ENCODE assay signal across 32 mouse cellular contexts in the genomic region with DNA sequence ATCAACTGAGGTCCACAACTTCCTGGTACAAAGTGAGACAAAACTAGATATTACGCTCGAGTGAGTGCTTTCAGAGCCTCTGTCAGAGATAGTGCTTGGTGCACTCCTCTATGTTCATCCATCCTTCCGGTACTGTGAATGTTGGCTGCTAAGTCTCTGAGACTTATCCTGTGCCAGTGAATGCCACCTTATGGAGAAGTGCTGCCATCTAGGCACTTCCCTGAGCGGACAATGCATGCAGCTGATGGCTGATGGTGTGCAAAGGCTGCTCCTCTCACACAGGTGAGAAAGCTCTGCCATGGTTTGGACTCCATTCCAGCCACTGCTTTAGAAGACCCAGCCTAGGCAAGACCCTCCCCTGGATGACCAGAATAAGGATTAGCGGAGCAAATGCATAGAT. TPM values are rescaled to one million over a fixed set of nuclear protein-coding genes. Genes with fewer than 3 reads are reported as not detected.
DNase-seq lines count a peak whose midpoint lies in the region; ATAC-seq and TF ChIP-seq lines count a peak whose summit lies in the region.
"Had no signal": no experiment of that assay in that cellular context is flagged by ENCODE, and none has a peak within 500 bp of the region (broad histone marks: within the 10 kb centered on the region; RNA-seq: fewer than 3 reads in every experiment).

No protein-coding gene starts in this region.

- no peak for TF ChIP-seq POLR2A in cortical plate, adult 2 months (IDR thresholded peaks at IDR 0.05; ENCODE audit: extremely low read depth, insufficient read depth, low read length)

- H3K4me1 ChIP-seq in forebrain, postnatal 0 days (ENCODE audit: insufficient read depth) = no peaks in the 10 kb centered on the region
- H3K4me1 ChIP-seq in forebrain, embryonic 16.5 days (replicated peaks; ENCODE audit: control insufficient read depth, insufficient read depth, low read length) = no peaks in the 10 kb centered on the region
- H3K4me1 ChIP-seq in intestine, postnatal 0 days (replicated peaks; ENCODE audit: control insufficient read depth, insufficient read depth, low read length) = no peaks in the 10 kb centered on the region
- no peaks in the 10 kb centered on the region for H3K4me1 ChIP-seq in intestine, embryonic 16.5 days (ENCODE audit: control insufficient read depth, insufficient read depth, low read length)
- no peaks in the 10 kb centered on the region for H3K4me1 ChIP-seq in midbrain, postnatal 0 days (ENCODE audit: insufficient read depth, low read length)
- H3K4me1 ChIP-seq in midbrain, embryonic 14.5 days (ENCODE audit: control insufficient read depth, insufficient read depth, low read length) = no peaks in the 10 kb centered on the region
- H3K4me1 ChIP-seq in cortical plate, adult 2 months (ENCODE audit: control insufficient read depth, insufficient read depth, low read length) = no peaks in the 10 kb centered on the region
- H3K4me1 ChIP-seq: embryonic facial prominence, embryonic 15.5 days; hindbrain, embryonic 10.5 days; limb, embryonic 10.5 days; liver, embryonic 15.5 days; lung, embryonic 15.5 days; megakaryocyte, embryonic 14.5 days; midbrain, embryonic 13.5 days; neural tube, embryonic 13.5 days had no signal

- no peaks in the 10 kb centered on the region for H3K36me3 ChIP-seq in forebrain, postnatal 0 days (ENCODE audit: insufficient read depth)
- no peaks in the 10 kb centered on the region for H3K36me3 ChIP-seq in forebrain, embryonic 16.5 days (ENCODE audit: control insufficient read depth, insufficient read depth)
- no peaks in the 10 kb centered on the region for H3K36me3 ChIP-seq in intestine, postnatal 0 days (ENCODE audit: control insufficient read depth, insufficient read depth)
- H3K36me3 ChIP-seq in intestine, embryonic 16.5 days (ENCODE audit: control insufficient read depth, insufficient read depth, low read length) = no peaks in the 10 kb centered on the region
- no peaks in the 10 kb centered on the region for H3K36me3 ChIP-seq in midbrain, postnatal 0 days (ENCODE audit: insufficient read depth, low read length)
- no peaks in the 10 kb centered on the region for H3K36me3 ChIP-seq in midbrain, embryonic 14.5 days (ENCODE audit: control insufficient read depth, insufficient read depth, low read length)
- H3K36me3 ChIP-seq: embryonic facial prominence, embryonic 15.5 days; heart, embryonic 10.5 days; hindbrain, embryonic 10.5 days; limb, embryonic 10.5 days; liver, embryonic 15.5 days; lung, embryonic 15.5 days; midbrain, embryonic 13.5 days; neural tube, embryonic 13.5 days had no signal

- TF ChIP-seq CTCF in forebrain, postnatal 0 days (IDR thresholded peaks at IDR 0.05; ENCODE audit: low read depth) = peak; percentile 30
- peak; percentile 21; the same call in 1 of the 2 replicates for TF ChIP-seq CTCF in intestine, postnatal 0 days (IDR thresholded peaks at IDR 0.05; ENCODE audit: low read depth)
- peak; percentile 23; the same call in 1 of the 2 replicates for TF ChIP-seq CTCF in midbrain, postnatal 0 days (IDR thresholded peaks at IDR 0.05)
- peak; percentile 52 for TF ChIP-seq CTCF in cortical plate, adult 2 months (IDR thresholded peaks at IDR 0.05; ENCODE audit: extremely low read depth, insufficient read depth, low read length)

- no peak for ATAC-seq in forebrain, postnatal 0 days
- no peak for ATAC-seq in forebrain, embryonic 16.5 days
- ATAC-seq in intestine, postnatal 0 days = no peak
- ATAC-seq in intestine, embryonic 16.5 days = no peak
- no peak for ATAC-seq in midbrain, postnatal 0 days (ENCODE audit: low FRiP score)
- ATAC-seq in midbrain, embryonic 14.5 days (ENCODE audit: low FRiP score, low TSS enrichment) = no peak
- ATAC-seq: CD4-positive, CD25-positive, alpha-beta regulatory T cell, adult 4 months; forebrain, embryonic 14.5 days; midbrain, embryonic 13.5 days had no signal

- H3K4me3 ChIP-seq in forebrain, postnatal 0 days (ENCODE audit: low read depth, low read length) = no peak overlapping the region
- no peak overlapping the region for H3K4me3 ChIP-seq in forebrain, embryonic 16.5 days (replicated peaks; ENCODE audit: low read length)
- H3K4me3 ChIP-seq in intestine, postnatal 0 days (ENCODE audit: low read depth, low read length) = no peak overlapping the region
- H3K4me3 ChIP-seq in intestine, embryonic 16.5 days (ENCODE audit: low read length) = no peak overlapping the region
- H3K4me3 ChIP-seq in midbrain, postnatal 0 days (ENCODE audit: low read depth, low read length) = no peak overlapping the region
- no peak overlapping the region for H3K4me3 ChIP-seq in midbrain, embryonic 14.5 days (replicated peaks; ENCODE audit: low read depth, low read length)
- H3K4me3 ChIP-seq in cortical plate, adult 2 months (ENCODE audit: insufficient read depth, low read length) = no peak overlapping the region
- H3K4me3 ChIP-seq: embryonic facial prominence, embryonic 15.5 days; heart, embryonic 10.5 days; hindbrain, embryonic 10.5 days; limb, embryonic 10.5 days; liver, embryonic 15.5 days; lung, embryonic 15.5 days; megakaryocyte, embryonic 14.5 days; midbrain, embryonic 13.5 days; myocyte; neural tube, embryonic 13.5 days had no signal

- no peaks in the 10 kb centered on the region for H3K9me3 ChIP-seq in forebrain, postnatal 0 days (ENCODE audit: low read length)
- H3K9me3 ChIP-seq in forebrain, embryonic 16.5 days (ENCODE audit: control insufficient read depth, low read length) = no peaks in the 10 kb centered on the region
- H3K9me3 ChIP-seq in intestine, postnatal 0 days (ENCODE audit: control insufficient read depth) = no peaks in the 10 kb centered on the region
- H3K9me3 ChIP-seq in intestine, embryonic 16.5 days (ENCODE audit: control insufficient read depth, low read length) = no peaks in the 10 kb centered on the region
- no peaks in the 10 kb centered on the region for H3K9me3 ChIP-seq in midbrain, postnatal 0 days (ENCODE audit: low read length)
- no peaks in the 10 kb centered on the region for H3K9me3 ChIP-seq in midbrain, embryonic 14.5 days (ENCODE audit: control insufficient read depth, low read length)
- H3K9me3 ChIP-seq: embryonic facial prominence, embryonic 15.5 days; heart, embryonic 10.5 days; hindbrain, embryonic 10.5 days; limb, embryonic 10.5 days; liver, embryonic 15.5 days; lung, embryonic 15.5 days; megakaryocyte, embryonic 14.5 days; midbrain, embryonic 13.5 days; neural tube, embryonic 13.5 days had no signal

- 75% methylated on average over 5 of the region's 5 CpGs for WGBS in forebrain, postnatal 0 days
- 69% methylated on average over 5 of the region's 5 CpGs for WGBS in forebrain, embryonic 16.5 days
- 71% methylated on average over 5 of the region's 5 CpGs for WGBS in intestine, postnatal 0 days
- WGBS in intestine, embryonic 16.5 days = 76% methylated on average over 5 of the region's 5 CpGs
- 79% methylated on average over 5 of the region's 5 CpGs for WGBS in midbrain, postnatal 0 days
- 79% methylated on average over 5 of the region's 5 CpGs for WGBS in midbrain, embryonic 14.5 days

- no peak overlapping the region for H3K4me2 ChIP-seq in forebrain, postnatal 0 days (ENCODE audit: low read depth)
- no peak overlapping the region for H3K4me2 ChIP-seq in forebrain, embryonic 16.5 days (ENCODE audit: low read length)
- no peak overlapping the region for H3K4me2 ChIP-seq in intestine, postnatal 0 days (replicated peaks; ENCODE audit: low read depth)
- no peak overlapping the region for H3K4me2 ChIP-seq in intestine, embryonic 16.5 days (ENCODE audit: low read depth, low read length)
- no peak overlapping the region for H3K4me2 ChIP-seq in midbrain, postnatal 0 days (ENCODE audit: low read depth, low read length, poor library complexity, severe bottlenecking)
- H3K4me2 ChIP-seq in midbrain, embryonic 14.5 days (ENCODE audit: low read length) = no peak overlapping the region
- H3K4me2 ChIP-seq: embryonic facial prominence, embryonic 15.5 days; liver, embryonic 15.5 days; lung, embryonic 15.5 days; midbrain, embryonic 13.5 days; neural tube, embryonic 13.5 days had no signal

- no peak for DNase-seq in forebrain, postnatal 0 days
- no peak for DNase-seq in midbrain, postnatal 0 days (ENCODE audit: low spot score)
- DNase-seq in midbrain, embryonic 14.5 days = no peak
- DNase-seq: cerebellum, adult 18-20 months; kidney, adult 18-20 months; kidney, postnatal 4 days; layer of hippocampus, adult 9-11 months; liver; lung, postnatal 36 days; thymus, postnatal 14 days had no signal

- no peaks in the 10 kb centered on the region for H3K27me3 ChIP-seq in forebrain, postnatal 0 days (ENCODE audit: insufficient read depth, low read length)
- no peaks in the 10 kb centered on the region for H3K27me3 ChIP-seq in forebrain, embryonic 16.5 days (replicated peaks; ENCODE audit: control insufficient read depth, insufficient read depth, low read length)
- H3K27me3 ChIP-seq in intestine, postnatal 0 days (replicated peaks; ENCODE audit: control insufficient read depth, insufficient read depth, low read length) = no peaks in the 10 kb centered on the region
- no peaks in the 10 kb centered on the region for H3K27me3 ChIP-seq in intestine, embryonic 16.5 days (replicated peaks; ENCODE audit: control insufficient read depth, insufficient read depth, low read length)
- no peaks in the 10 kb centered on the region for H3K27me3 ChIP-seq in midbrain, postnatal 0 days (ENCODE audit: insufficient read depth, low read length)
- no peaks in the 10 kb centered on the region for H3K27me3 ChIP-seq in midbrain, embryonic 14.5 days (ENCODE audit: control insufficient read depth, insufficient read depth, low read length)
- H3K27me3 ChIP-seq: embryonic facial prominence, embryonic 15.5 days; liver, embryonic 15.5 days; lung, embryonic 15.5 days; midbrain, embryonic 13.5 days; neural tube, embryonic 13.5 days had no signal

- H3K27ac ChIP-seq in forebrain, postnatal 0 days (ENCODE audit: low read depth, low read length) = no peak overlapping the region
- H3K27ac ChIP-seq in forebrain, embryonic 16.5 days (ENCODE audit: low read length) = no peak overlapping the region
- H3K27ac ChIP-seq in intestine, postnatal 0 days (ENCODE audit: low read depth, low read length) = no peak overlapping the region
- no peak overlapping the region for H3K27ac ChIP-seq in intestine, embryonic 16.5 days (ENCODE audit: low read length)
- no peak overlapping the region for H3K27ac ChIP-seq in midbrain, postnatal 0 days (ENCODE audit: low read depth, low read length)
- H3K27ac ChIP-seq in midbrain, embryonic 14.5 days (replicated peaks; ENCODE audit: low read depth, low read length) = no peak overlapping the region
- H3K27ac ChIP-seq in cortical plate, adult 2 months (ENCODE audit: insufficient read depth, low read length) = no peak overlapping the region
- H3K27ac ChIP-seq: embryonic facial prominence, embryonic 15.5 days; heart, embryonic 10.5 days; hindbrain, embryonic 10.5 days; limb, embryonic 10.5 days; liver, embryonic 15.5 days; lung, embryonic 15.5 days; midbrain, embryonic 13.5 days; neural tube, embryonic 13.5 days had no signal

- no peak overlapping the region for H3K9ac ChIP-seq in forebrain, postnatal 0 days
- H3K9ac ChIP-seq in forebrain, embryonic 16.5 days (replicated peaks; ENCODE audit: low read depth, low read length) = no peak overlapping the region
- H3K9ac ChIP-seq in intestine, postnatal 0 days (ENCODE audit: low read depth, low read length) = no peak overlapping the region
- no peak overlapping the region for H3K9ac ChIP-seq in intestine, embryonic 16.5 days (ENCODE audit: low read depth, low read length)
- H3K9ac ChIP-seq in midbrain, postnatal 0 days (replicated peaks; ENCODE audit: low read length, poor library complexity, severe bottlenecking) = no peak overlapping the region
- no peak overlapping the region for H3K9ac ChIP-seq in midbrain, embryonic 14.5 days (replicated peaks; ENCODE audit: low read length)
- H3K9ac ChIP-seq: embryonic facial prominence, embryonic 15.5 days; liver, embryonic 15.5 days; lung, embryonic 15.5 days; midbrain, embryonic 13.5 days; neural tube, embryonic 13.5 days had no signal

RNA-seq across cellular contexts. Expression of a gene that starts 10.1 kb away (rescaled TPM):
- total RNA-seq in forebrain, postnatal 0 days (2014; rRNA removed) = 2.0 and 4.1 TPM in 2 replicates
- polyA plus RNA-seq in forebrain, postnatal 0 days (2015; fragmentation: Nextera tagmentation; extraction: Ambion mirVana) = 0.13 TPM in 1 of 2 replicates, not detected in the other
- not detected in 2 replicates for polyA plus RNA-seq in forebrain, embryonic 16.5 days (2015; fragmentation: Nextera tagmentation; extraction: Ambion mirVana)
- polyA plus RNA-seq in intestine, postnatal 0 days (2015; fragmentation: Nextera tagmentation; extraction: Ambion mirVana) = not detected in 2 replicates
- 0.12 TPM in 1 of 2 replicates, not detected in the other for polyA plus RNA-seq in intestine, embryonic 16.5 days (2015; fragmentation: Nextera tagmentation; extraction: Ambion mirVana)
- total RNA-seq in midbrain, postnatal 0 days (2014; rRNA removed) = not detected in 2 replicates
- polyA plus RNA-seq in midbrain, postnatal 0 days (2015; fragmentation: Nextera tagmentation; extraction: Ambion mirVana) = 0.23 TPM in 1 of 2 replicates, not detected in the other
- not detected in 2 replicates for polyA plus RNA-seq in midbrain, embryonic 14.5 days (2014; fragmentation: Nextera tagmentation; extraction: Ambion mirVana)
- 0.13 and 0.15 TPM in 2 replicates for polyA plus RNA-seq in cortical plate, adult 2 months (2012; rRNA removed)
- polyA plus RNA-seq: CD4-positive, CD25-positive, alpha-beta regulatory T cell, adult 4 months; forebrain, embryonic 14.5 days; heart, embryonic 10.5 days; hindbrain, embryonic 10.5 days; limb, embryonic 10.5 days; midbrain, embryonic 13.5 days; neural tube, embryonic 13.5 days; spleen, adult 2 months had no signal

RNA-seq across cellular contexts. Expression of a gene that starts 33.6 kb away (rescaled TPM):
- total RNA-seq in forebrain, postnatal 0 days (2014; rRNA removed) = not detected in 2 replicates
- polyA plus RNA-seq in forebrain, postnatal 0 days (2015; fragmentation: Nextera tagmentation; extraction: Ambion mirVana) = not detected in 2 replicates
- polyA plus RNA-seq in forebrain, embryonic 16.5 days (2015; fragmentation: Nextera tagmentation; extraction: Ambion mirVana) = not detected in 2 replicates
- polyA plus RNA-seq in intestine, postnatal 0 days (2015; fragmentation: Nextera tagmentation; extraction: Ambion mirVana) = 0.23 TPM in 1 of 2 replicates, not detected in the other
- 0.11 and 0.26 TPM in 2 replicates for polyA plus RNA-seq in intestine, embryonic 16.5 days (2015; fragmentation: Nextera tagmentation; extraction: Ambion mirVana)
- not detected in 2 replicates for total RNA-seq in midbrain, postnatal 0 days (2014; rRNA removed)
- polyA plus RNA-seq in midbrain, postnatal 0 days (2015; fragmentation: Nextera tagmentation; extraction: Ambion mirVana) = not detected in 2 replicates
- not detected in 2 replicates for polyA plus RNA-seq in midbrain, embryonic 14.5 days (2014; fragmentation: Nextera tagmentation; extraction: Ambion mirVana)
- 0.08 TPM in 2 replicates for polyA plus RNA-seq in cortical plate, adult 2 months (2012; rRNA removed)
- total RNA-seq: adrenal gland, adult 18-20 months; adrenal gland, postnatal 4 days; gastrocnemius, postnatal 4 days had no signal
- polyA plus RNA-seq: CD4-positive, CD25-positive, alpha-beta regulatory T cell, adult 4 months; embryonic facial prominence, embryonic 15.5 days; forebrain, embryonic 14.5 days; heart, embryonic 10.5 days; heart, embryonic 16.5 days; hindbrain, embryonic 10.5 days; kidney, embryonic 16.5 days; limb, embryonic 10.5 days; liver, embryonic 15.5 days; lung, embryonic 15.5 days; midbrain, embryonic 13.5 days; myocyte; neural tube, embryonic 13.5 days; spleen, adult 2 months had no signal

RNA-seq across cellular contexts. Expression of a gene that starts 37.1 kb away (rescaled TPM):
- total RNA-seq in forebrain, postnatal 0 days (2014; rRNA removed) = 0.05 and 0.08 TPM in 2 replicates
- 0.04 and 0.07 TPM in 2 replicates for polyA plus RNA-seq in forebrain, postnatal 0 days (2015; fragmentation: Nextera tagmentation; extraction: Ambion mirVana)
- 0.05 TPM in 1 of 2 replicates, not detected in the other for polyA plus RNA-seq in forebrain, embryonic 16.5 days (2015; fragmentation: Nextera tagmentation; extraction: Ambion mirVana)
- 2.8 and 2.9 TPM in 2 replicates for polyA plus RNA-seq in intestine, postnatal 0 days (2015; fragmentation: Nextera tagmentation; extraction: Ambion mirVana)
- polyA plus RNA-seq in intestine, embryonic 16.5 days (2015; fragmentation: Nextera tagmentation; extraction: Ambion mirVana) = 4.4 and 5.6 TPM in 2 replicates
- total RNA-seq in midbrain, postnatal 0 days (2014; rRNA removed) = 0.11 TPM in 1 of 2 replicates, not detected in the other
- 0.07 and 0.15 TPM in 2 replicates for polyA plus RNA-seq in midbrain, postnatal 0 days (2015; fragmentation: Nextera tagmentation; extraction: Ambion mirVana)
- 0.07 TPM in 1 of 2 replicates, not detected in the other for polyA plus RNA-seq in midbrain, embryonic 14.5 days (2014; fragmentation: Nextera tagmentation; extraction: Ambion mirVana)
- polyA plus RNA-seq in cortical plate, adult 2 months (2012; rRNA removed) = 1.3 and 2.0 TPM in 2 replicates
- polyA plus RNA-seq: CD4-positive, CD25-positive, alpha-beta regulatory T cell, adult 4 months; hindbrain, embryonic 10.5 days; limb, embryonic 10.5 days; midbrain, embryonic 13.5 days; myocyte had no signal
